Mouse (Mus musculus) WW6 (cell line): ENCODE measurements around the gene Gm5089.
"Not testable (repeated sequence)": the region's sequence is repeated elsewhere in the genome, so short reads cannot be mapped to it uniquely, and the experiment has no call there.

Experiments used
- DNase-seq: peaks from one replicate; pipeline ENCODE4 v3.0.0-alpha.2; 2013; ENCODE audit warnings: low read depth, low spot score

Gm5089 gene

DNA sequence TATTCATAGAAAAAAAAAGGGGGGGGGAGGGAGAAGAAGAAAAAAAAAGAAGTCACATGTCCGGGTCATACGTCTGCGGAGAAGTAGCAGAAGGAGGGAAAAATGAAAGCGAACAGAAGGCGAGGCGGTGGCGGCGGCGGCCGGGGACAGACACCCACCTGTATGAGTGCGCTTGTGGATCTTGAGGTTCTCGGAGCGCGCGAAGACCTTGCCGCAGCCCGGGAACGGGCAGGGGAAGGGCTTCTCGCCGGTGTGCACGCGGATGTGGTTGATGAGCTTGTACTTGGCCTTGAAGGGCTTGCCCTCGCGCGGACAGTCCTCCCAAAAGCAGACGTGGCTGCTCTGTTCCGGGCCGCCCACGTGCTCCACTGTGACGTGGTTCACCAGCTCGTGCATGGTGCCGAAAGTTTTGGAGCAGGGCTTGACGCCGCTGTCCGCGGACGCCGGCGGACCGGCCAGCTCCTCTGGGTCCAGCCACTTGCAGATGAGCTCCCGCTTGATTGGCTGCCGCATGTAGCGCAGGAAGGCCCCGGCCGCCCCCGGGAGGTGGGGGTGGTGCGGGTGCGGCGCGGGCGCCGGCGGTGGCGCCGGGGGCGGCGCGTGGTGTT is 12.9 kb upstream of the Gm5089 start:
- DNase-seq, result not testable (repeated sequence)

DNA sequence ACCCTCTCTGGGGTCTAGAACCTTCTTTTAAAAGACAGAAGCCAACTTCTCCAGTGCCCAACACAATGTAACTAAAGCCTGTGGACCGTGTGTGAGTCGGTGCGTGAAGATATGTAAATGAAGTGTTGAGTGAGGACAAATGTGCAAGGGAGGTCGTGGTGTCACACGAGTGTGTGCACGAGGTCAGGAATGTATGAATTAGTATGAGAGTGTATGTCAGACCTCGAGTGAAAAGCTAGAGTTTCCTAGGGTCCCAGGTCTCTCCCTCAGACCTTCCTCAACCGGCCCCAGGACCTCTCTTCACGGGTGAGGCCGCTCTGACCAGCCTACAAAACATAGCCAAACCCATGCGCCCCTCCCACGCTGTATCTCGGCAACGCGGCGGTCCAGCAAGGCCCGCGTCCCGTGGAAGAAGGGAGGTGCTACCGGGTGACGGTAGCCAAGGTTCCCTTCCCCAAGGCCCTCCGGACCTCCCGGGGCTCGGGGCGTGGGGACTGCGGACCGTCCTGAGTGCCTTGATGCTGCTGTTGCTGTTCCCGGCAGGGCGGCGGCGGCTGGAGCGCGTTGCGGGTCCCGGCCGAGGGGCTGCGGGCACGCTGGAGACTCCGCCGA is 12.3 kb upstream of the Gm5089 start:
- DNase-seq, result no peak

GRCm38 (mm10) chr14:122462689-122463079 is 11.8 kb upstream of the Gm5089 start:
- no peak for DNase-seq

DNA sequence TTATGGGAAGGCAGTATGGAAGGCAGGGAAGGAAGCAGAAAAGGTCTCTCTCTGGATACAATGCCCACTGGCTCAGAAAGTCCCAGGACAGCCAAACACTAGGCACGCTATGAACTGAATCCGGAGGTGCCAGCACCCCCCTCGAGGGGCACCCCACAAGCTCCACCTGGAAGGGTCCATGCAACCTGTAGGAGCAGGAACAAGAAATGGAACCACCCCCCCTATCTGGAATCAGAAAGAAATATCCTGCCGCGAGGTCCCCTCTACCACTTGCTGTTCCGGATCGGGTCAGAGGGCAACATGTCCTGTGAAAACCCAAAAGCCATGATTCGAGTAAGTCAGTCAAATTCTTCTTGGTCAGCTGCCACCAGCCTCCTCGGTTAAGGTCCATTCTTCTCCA is 11.1 kb upstream of the Gm5089 start:
- DNase-seq, result no peak

- no peak for DNase-seq
These were observed 10.6 kb upstream of the Gm5089 start for GRCm38 (mm10) chr14:122461500-122461899.

- no peak for DNase-seq
These were observed 9.3 kb upstream of the Gm5089 start for GRCm38 (mm10) chr14:122460226-122460625.

DNA sequence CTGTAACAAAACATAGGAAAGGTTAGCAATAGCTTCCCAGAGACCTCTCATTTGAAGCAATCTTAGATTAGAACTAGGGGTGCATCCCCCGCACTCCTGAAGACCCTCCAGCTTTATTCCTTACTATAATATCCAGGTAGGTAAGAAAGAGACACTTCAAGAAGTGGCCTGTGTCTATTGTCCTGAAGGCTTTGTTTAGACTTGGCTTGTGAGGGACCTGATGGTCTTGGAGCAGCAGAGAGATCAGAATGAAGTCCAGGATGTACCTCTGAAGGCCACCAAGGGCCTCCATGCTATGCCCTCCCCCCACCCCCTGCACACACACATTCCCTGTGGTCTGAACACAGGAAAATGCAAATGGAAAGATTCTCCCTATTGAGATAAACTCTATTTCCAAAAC is 8.9 kb upstream of the Gm5089 start:
- DNase-seq, result no peak

DNA sequence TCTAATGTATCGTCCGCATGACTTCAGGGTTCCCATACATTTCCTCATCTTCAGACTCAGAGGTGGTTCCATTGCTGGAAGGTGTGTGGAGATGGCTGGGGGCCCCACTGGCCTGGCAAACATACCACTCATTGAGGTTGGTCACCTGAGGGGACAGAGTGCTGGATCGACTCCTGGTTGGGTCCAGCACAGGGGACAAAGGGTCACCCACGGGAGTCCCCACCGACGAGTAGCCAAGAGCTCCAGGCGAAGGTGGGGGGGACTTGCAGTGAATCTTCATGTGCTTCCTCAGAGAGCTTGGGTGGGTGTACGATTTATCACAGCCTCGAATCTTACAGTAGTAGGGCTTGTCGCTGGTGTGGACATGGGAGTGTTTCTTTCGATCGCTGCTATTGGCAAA is 8.4 kb upstream of the Gm5089 start:
- DNase-seq, result not testable (repeated sequence)

GRCm38 (mm10) chr14:122455562-122455958 is 4.6 kb upstream of the Gm5089 start:
- no peak for DNase-seq

DNA sequence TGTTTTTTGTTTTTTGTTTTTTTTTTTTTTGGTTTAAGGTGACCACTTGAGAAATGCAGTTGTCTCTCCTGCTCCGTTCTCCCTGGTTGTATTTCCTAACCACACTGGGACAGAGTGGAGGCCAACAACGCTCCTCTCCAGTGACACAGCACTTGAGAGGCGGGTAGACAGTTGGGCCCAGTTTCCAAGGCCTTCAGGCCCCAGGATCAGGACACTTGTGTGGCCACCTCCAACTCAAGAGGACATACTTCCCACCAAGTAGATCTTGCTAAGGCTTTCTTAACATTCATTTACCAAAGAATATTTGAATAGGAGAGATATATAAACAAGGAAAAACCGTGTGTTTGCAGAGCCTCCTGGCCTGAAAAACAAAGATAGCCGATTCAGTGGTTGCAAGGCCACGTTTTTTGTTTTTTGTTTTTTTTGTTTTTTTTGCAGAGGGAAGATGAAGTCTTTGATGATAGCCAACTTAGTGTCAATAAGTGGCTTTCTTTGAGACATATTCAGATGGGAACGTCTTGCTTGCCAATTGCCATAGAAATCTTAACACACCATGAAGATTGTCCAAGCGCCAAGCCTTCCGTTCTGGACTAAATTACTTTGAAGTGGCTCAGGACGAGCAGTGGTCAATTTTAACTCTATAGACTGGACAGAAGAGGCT is 4.1 kb upstream of the Gm5089 start:
- DNase-seq, result no peak

- DNase-seq, result no peak
These were observed 3.3 kb upstream of the Gm5089 start for GRCm38 (mm10) chr14:122453996-122454738.

GRCm38 (mm10) chr14:122453388-122453995 is 2.6 kb upstream of the Gm5089 start:
- DNase-seq, result no peak

- DNase-seq, result no peak
These were observed 1.9 kb upstream of the Gm5089 start for GRCm38 (mm10) chr14:122452701-122453387.

DNA sequence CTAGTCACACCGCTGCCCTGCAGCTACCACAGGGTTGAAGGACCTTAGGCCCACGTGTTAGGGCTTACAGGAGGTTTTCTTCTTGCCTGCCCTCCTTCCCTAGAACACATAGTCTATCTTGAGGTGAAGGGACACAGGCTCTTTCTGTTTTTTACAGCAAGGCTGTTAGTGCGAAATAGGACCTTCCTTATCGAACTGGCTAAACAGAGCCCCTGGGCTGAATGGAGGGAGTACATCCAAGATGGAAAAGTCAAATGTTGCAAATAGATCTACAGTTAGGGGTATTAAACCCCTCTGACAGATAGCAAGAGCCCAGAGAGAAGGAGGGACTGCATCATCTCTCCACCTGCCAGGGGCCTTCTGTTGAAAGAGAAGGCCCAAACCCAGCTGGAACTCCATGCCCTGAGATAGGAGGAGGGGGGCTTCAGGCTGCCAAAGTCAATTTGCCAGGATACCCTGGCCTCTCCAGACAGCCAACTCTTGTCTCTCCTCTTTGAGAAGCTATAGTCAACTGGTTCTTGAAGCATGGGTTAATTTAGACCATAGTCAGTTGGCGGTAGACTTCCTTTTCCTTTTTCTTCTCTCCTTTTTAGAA is 733 bp upstream of the Gm5089 start:
- DNase-seq, result no peak

DNA sequence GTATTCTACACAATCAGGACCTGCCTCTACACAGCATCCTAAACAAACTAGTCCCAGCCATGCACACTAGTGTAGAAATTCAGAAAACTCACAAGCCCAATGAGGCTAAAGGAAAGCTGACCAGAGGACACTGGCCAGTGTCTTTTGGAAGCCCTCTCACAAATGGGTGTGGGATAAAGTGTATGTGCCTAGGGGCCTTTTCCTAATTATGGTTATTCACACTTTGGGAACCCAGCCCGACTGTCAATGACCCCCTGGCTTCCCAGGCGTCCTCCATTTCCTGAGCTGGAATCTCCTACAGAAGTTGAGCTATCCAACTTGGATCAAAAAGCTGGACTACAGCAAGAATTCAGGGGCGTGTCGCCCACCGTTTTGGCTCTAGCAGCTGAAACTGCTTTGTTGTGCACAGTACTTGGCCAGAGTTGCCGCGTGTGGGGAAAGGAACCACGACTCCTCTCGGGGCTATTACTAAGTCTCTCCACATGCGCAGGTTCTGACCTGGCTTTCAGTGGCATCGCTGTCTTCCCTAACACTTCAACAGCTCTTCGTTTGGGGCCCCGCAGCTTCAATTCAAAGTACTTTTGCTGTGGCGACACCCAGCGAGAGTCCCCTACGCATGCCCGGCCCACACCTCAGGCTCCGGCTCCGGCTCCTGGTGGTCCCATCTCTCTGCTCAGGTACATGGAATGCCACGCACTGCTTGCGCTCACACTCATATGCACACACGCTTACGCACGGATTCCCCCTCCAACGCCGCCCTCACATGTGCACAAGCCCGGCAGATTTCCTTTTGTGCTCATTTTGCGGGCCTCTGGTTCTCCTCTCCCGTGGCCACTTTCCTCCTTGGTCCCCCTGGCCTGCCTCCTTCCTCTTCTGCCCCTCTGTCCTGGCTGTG is 1.1 kb downstream of the Gm5089 start:
- DNase-seq, result no peak

GRCm38 (mm10) chr14:122436850-122437249 is 14.1 kb downstream of the Gm5089 start:
- no peak for DNase-seq

- peak; percentile 42 for DNase-seq
These were observed 16.9 kb downstream of the Gm5089 start for GRCm38 (mm10) chr14:122434039-122434438.

- DNase-seq, result no peak
These were observed 18.4 kb downstream of the Gm5089 start for GRCm38 (mm10) chr14:122432558-122432957.

DNA sequence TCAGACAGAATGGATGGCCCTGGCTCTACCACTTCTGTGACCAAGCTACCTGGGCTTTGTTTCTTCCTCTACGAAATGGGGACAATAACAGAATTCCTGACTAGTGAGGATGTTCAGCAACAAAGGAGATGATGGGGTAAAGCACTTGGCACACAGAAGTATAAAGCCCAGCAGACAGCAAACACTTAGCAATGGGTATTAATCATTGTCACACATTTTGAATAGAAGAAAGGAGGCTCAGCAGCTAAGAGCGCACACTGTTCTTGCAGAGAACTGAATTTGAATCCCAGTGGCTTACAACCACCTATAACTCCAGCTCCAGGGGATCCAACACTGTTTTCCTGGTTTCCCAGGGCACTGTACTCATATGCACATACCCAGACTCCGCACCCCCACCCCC is 23.3 kb downstream of the Gm5089 start:
- no peak for DNase-seq

DNA sequence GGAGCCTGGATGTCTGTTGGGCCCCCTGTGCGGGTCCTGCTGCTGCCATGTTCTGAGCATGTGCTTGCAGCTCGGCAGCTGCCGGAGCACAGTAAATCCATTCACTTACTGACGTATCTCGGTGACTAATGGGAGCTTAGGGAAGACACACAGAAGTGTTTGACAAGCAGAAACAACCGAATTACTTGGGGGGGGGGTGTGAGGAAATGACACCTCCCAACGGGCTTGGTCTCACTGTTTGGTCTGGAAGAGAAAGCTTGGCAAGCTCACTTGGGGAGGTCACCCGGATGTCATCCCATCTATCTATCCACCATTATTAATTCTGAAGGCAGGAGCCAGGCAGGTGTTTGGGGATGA is 23.7 kb downstream of the Gm5089 start:
- no peak for DNase-seq
